In the genomic region with DNA sequence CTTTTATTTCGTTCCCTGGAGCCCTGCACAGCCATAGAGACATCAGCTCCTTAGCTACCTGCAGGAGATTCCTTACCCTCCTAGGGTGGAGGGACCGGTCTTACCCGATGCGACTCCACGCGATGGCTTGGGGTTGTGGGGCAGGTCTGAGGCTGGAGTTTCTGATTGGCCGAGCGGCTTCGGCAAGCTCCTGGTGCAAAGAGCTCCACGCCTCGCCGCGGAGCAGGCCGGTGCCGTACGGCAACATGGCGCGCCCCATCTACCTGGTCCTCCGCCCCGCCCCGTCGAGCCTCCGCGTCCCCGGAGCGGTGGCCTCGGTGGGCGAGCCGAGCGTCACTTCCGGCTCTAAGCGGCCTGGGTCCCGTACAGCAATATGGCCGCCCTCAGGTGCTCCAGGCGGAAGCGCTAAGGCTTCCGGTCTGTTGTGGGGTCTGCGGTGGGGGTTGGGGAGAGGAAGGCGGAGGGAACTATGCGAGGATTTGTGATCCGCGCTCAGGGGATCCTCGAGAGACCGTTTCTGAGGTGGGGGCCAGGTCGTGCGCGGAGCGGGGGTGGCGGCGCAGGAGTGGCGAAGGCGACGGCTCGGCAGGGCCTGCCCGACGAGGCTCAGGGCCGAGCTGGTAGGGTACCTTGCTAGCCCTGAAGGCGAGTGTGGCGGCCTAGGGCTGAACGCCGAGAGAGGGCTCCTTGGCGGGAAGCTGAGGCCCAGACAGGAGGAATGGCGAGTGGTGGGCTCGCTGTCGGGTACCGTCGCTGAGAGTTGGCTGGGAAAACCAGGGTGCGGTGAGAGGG, we compare ENCODE assay signal across 8 mouse cellular contexts. TPM values are rescaled to one million over a fixed set of nuclear protein-coding genes. Genes with fewer than 3 reads are reported as not detected.
DNase-seq lines count a peak whose midpoint lies in the region; ATAC-seq and TF ChIP-seq lines count a peak whose summit lies in the region.

A gene (plus strand): TSS at position 338 of the 792 bp plus-strand sequence.

- peak; percentile 99 for DNase-seq in MN1 (ENCODE audit: low spot score)
- DNase-seq in cerebellum, adult 9-10 months = peak; percentile 98
- peak; percentile 99 for DNase-seq in hindbrain, embryonic 10.5 days (ENCODE audit: low spot score)
- DNase-seq in layer of hippocampus, adult 9-11 months = peak; percentile 99
- DNase-seq in lung, postnatal 0 days (ENCODE audit: low spot score) = peak; percentile 99
- DNase-seq in ovary, postnatal 14 days (ENCODE audit: low spot score) = peak; percentile 99
- DNase-seq in thymus, postnatal 14 days = peak; percentile 99

- peaks cover 40% of the 10 kb centered on the region for H3K36me3 ChIP-seq in hindbrain, embryonic 10.5 days
- H3K36me3 ChIP-seq in lung, postnatal 0 days (ENCODE audit: insufficient read depth, low read length) = peaks cover 19% of the 10 kb centered on the region; the same call in 1 of the 2 replicates

- peak within 1 kb of the TSS; percentile 96 for H3K9ac ChIP-seq in lung, postnatal 0 days (replicated peaks; ENCODE audit: low read depth)

- H3K9me3 ChIP-seq in hindbrain, embryonic 10.5 days = no peaks in the 10 kb centered on the region
- H3K9me3 ChIP-seq in lung, postnatal 0 days (ENCODE audit: low read length) = no peaks in the 10 kb centered on the region

- WGBS in hindbrain, embryonic 10.5 days = under 1% methylated on average over 68 of the region's 68 CpGs
- under 1% methylated on average over 66 of the region's 68 CpGs for WGBS in lung, postnatal 0 days

- TF ChIP-seq EP300 in lung, postnatal 0 days (IDR thresholded peaks at IDR 0.05) = no peak

- H3K27me3 ChIP-seq in hindbrain, embryonic 10.5 days (ENCODE audit: insufficient read depth, poor library complexity, severe bottlenecking) = no peaks in the 10 kb centered on the region
- H3K27me3 ChIP-seq in lung, postnatal 0 days (replicated peaks; ENCODE audit: insufficient read depth, low read length) = no peaks in the 10 kb centered on the region

- peak within 1 kb of the TSS; percentile 95 for H3K4me3 ChIP-seq in hindbrain, embryonic 10.5 days
- peak within 1 kb of the TSS; percentile 88 for H3K4me3 ChIP-seq in lung, postnatal 0 days (ENCODE audit: low read depth, low read length)

- H3K4me1 ChIP-seq in hindbrain, embryonic 10.5 days (replicated peaks) = peaks cover 40% of the 10 kb centered on the region
- H3K4me1 ChIP-seq in lung, postnatal 0 days (ENCODE audit: insufficient read depth, low read depth, low read length) = peaks cover 4% of the 10 kb centered on the region; the same call in 1 of the 2 replicates

- ATAC-seq in frontal cortex, adult (ENCODE audit: low TSS enrichment) = peak; percentile 94
- peak; percentile 97 for ATAC-seq in lung, postnatal 0 days

- no peak for TF ChIP-seq CTCF in lung, postnatal 0 days (IDR thresholded peaks at IDR 0.05)

- peak within 1 kb of the TSS; percentile 92 for H3K27ac ChIP-seq in hindbrain, embryonic 10.5 days
- peak within 1 kb of the TSS; percentile 98 for H3K27ac ChIP-seq in lung, postnatal 0 days (ENCODE audit: low read length)

- peak within 1 kb of the TSS; percentile 95 for H3K4me2 ChIP-seq in lung, postnatal 0 days (replicated peaks; ENCODE audit: low read depth, low read length)

RNA-seq across cellular contexts. Expression of the gene that starts here (rescaled TPM):
- polyA plus RNA-seq in hindbrain, embryonic 10.5 days (2016; fragmentation: Nextera tagmentation; extraction: Ambion mirVana) = 73.1 and 82.8 TPM in 2 replicates
- polyA plus RNA-seq in lung, postnatal 0 days (2015; fragmentation: Nextera tagmentation; extraction: Ambion mirVana) = 23.9 and 29.0 TPM in 2 replicates

Comparison
In these comparisons a context has a peak if more than half of its experiments do, and no peak if none do; other contexts are left out.
1. Peak in every context shown above with its lines: DNase-seq, ATAC-seq, H3K4me3 ChIP-seq and H3K27ac ChIP-seq.